Mouse (Mus musculus) liver, adult 2 months (tissue): Measurements from ENCODE around the gene Fat3.

Experiments
- CTCF ChIP-seq: fragments of 200-500 bp; IDR thresholded peaks from 2 replicates; pipeline ENCODE4 v1.5.1; 2011; ENCODE audit warnings: low read depth, low read length, control low read depth
- POLR2A ChIP-seq: fragments of 200-500 bp; IDR thresholded peaks from 2 replicates; pipeline ENCODE4 v1.6.1; 2011; ENCODE audit warnings: low read length, control low read depth; ENCODE audit not compliant: insufficient read depth; ENCODE audit errors: extremely low read depth

DNA sequence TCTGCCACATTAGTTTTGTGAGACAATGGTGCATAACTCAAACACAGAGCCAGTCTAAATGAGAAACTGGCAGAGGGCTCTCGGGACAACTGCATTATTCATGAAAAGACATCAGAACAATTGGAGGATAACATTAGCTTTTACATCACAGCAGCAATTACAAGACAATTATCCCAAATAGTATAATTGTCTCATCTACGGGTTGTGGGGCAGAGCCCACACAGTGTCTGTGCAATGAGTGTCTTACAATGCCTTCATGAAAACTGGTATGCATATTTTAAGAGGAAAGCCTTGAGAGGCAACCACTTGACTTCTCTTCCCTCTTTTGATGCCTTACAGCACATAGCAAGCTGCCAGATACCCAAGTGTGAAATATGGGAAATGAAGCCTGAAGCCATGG, 603.0 kb downstream of the Fat3 start:
- TF ChIP-seq CTCF (no peak), POLR2A (no peak)
